Mouse (Mus musculus): Measurements from ENCODE around the gene Nckap5l. TPM values are rescaled to one million over a fixed set of nuclear protein-coding genes. Genes with fewer than 3 reads are reported as not detected.

Nckap5l gene
- total and polyA plus RNA-seq, 3 experiments, result 0.75 to 6.6 (median 0.89) TPM

DNA sequence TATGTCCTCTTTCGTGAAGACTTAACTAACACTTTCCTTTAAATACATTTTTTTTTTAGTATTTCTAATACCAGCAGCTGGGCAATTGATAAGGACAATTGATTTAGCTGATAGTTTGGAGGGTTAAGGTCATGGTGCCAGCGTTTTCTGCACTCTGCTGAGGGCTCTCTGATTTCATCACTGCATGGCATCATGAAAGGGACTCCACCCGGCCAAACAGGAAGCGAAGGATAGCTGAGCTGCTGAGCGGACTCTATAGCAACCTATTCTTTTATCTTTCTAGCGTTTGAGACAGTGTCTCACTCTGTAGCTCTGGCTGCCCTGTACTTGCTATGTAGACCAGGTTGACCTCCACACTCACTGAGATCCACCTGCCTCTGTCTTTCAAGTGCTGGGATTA, 27.2 kb upstream of the Nckap5l start:
- H3K79me2 ChIP-seq (replicated peaks; ENCODE audit: control insufficient read depth, extremely low read depth, insufficient read depth, poor library complexity, severe bottlenecking), result no peaks in the 10 kb centered on the region
- no peak overlapping the region for H3K4me3 ChIP-seq (replicated peaks in 1 of 3; ENCODE audit: low read depth in 2 of 3, low read length in 2 of 3, poor library complexity in 1 of 3)
- in situ Hi-C loops (cut with MboI; ENCODE audit: low pct_ligation_motif_present, low pct_unique_long_range_greater_than_20kb, low sequenced_read_pairs) (no loop called here), dilution Hi-C loops (cut with MboI; ENCODE audit: extremely low pct_ligation_motif_present, extremely low pct_unique_long_range_greater_than_20kb, low sequenced_read_pairs) (no loop called here)
- H3K4me1 ChIP-seq (ENCODE audit: control insufficient read depth in 1 of 2, insufficient read depth in 2 of 2), result no peaks in the 10 kb centered on the region
- H3K4me2 ChIP-seq (ENCODE audit: insufficient read depth, low read depth, poor library complexity, severe bottlenecking), result no peak overlapping the region
- no peak overlapping the region for H3K9ac ChIP-seq (ENCODE audit: insufficient read depth, low read depth)
- H3K27ac ChIP-seq (ENCODE audit: insufficient read depth, low read depth), result no peak overlapping the region
- no peaks in the 10 kb centered on the region for H3K36me3 ChIP-seq (replicated peaks in 1 of 2; ENCODE audit: control insufficient read depth in 1 of 2, insufficient read depth in 1 of 2, low read length in 1 of 2)
- peaks cover 11% of the 10 kb centered on the region for H3K27me3 ChIP-seq (replicated peaks)
- H3K9me3 ChIP-seq (replicated peaks; ENCODE audit: low read length), result peaks cover under 1% of the 10 kb centered on the region
- no peak for DNase-seq (ENCODE audit: extremely low read depth)
- TF ChIP-seq POLR2A (IDR thresholded peaks at IDR 0.05; ENCODE audit: low read depth, low read length) (no peak), IRF4 (IDR thresholded peaks at IDR 0.05; ENCODE audit: low read depth, low read length) (no peak), CHD2 (IDR thresholded peaks at IDR 0.05; ENCODE audit: low read length) (no peak), MXI1 (IDR thresholded peaks at IDR 0.05; ENCODE audit: low read depth, low read length) (no peak), RAD21 (IDR thresholded peaks at IDR 0.05; ENCODE audit: low read depth, low read length) (no peak), JUN (IDR thresholded peaks at IDR 0.05; ENCODE audit: insufficient read depth, low read depth, low read length) (no peak), TBP (conservative IDR thresholded peaks at IDR 0.05; ENCODE audit: low read depth, low read length) (no peak), SIN3A (IDR thresholded peaks at IDR 0.05; ENCODE audit: low read length) (no peak), NELFE (IDR thresholded peaks at IDR 0.05; ENCODE audit: low read depth, low read length) (no peak), POLR2AphosphoS2 (IDR thresholded peaks at IDR 0.05; ENCODE audit: low read depth, low read length) (no peak), KAT2A (IDR thresholded peaks at IDR 0.05; ENCODE audit: insufficient replicate concordance, low read length) (no peak), MAFK (IDR thresholded peaks at IDR 0.05; ENCODE audit: insufficient replicate concordance, low read length) (no peak), BHLHE40 (IDR thresholded peaks at IDR 0.05; ENCODE audit: low read depth, low read length) (no peak), PAX5 (IDR thresholded peaks at IDR 0.05; ENCODE audit: low read length) (no peak), MYC (IDR thresholded peaks at IDR 0.05; ENCODE audit: low read depth, low read length) (no peak), EP300 (IDR thresholded peaks at IDR 0.05; ENCODE audit: low read length) (no peak), USF1 (IDR thresholded peaks at IDR 0.05; ENCODE audit: low read depth, low read length) (no peak), HCFC1 (IDR thresholded peaks at IDR 0.05; ENCODE audit: low read depth, low read length) (no peak), E2F4 (IDR thresholded peaks at IDR 0.05; ENCODE audit: insufficient replicate concordance, low read depth, low read length) (no peak)

DNA sequence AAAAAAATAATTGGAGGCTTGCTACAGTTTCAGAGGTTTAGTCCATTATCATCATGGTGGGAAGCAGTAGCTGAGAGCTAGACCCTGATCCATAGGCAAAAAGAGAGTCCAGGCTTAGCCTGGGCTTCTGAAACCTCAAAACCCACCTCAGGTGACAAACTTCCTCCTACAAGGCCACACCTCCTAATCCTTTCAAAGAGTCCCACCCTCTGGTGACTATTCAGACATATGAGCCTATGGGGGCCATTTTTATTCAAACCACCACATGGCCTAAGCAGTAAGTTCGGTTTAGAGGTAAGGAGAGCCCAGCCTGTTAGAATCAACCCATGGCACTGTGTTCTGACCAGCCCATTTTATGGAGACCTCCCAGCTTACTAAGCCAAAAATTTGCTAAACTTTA, 18.3 kb upstream of the Nckap5l start:
- dilution Hi-C loops (cut with MboI; ENCODE audit: extremely low pct_ligation_motif_present, extremely low pct_unique_long_range_greater_than_20kb, low sequenced_read_pairs) (no loop called here), in situ Hi-C loops (cut with MboI; ENCODE audit: low pct_ligation_motif_present, low pct_unique_long_range_greater_than_20kb, low sequenced_read_pairs) (no loop called here)
- no peak overlapping the region for H3K4me3 ChIP-seq (replicated peaks in 1 of 3; ENCODE audit: low read depth in 2 of 3, low read length in 2 of 3, poor library complexity in 1 of 3)
- no peak overlapping the region for H3K27ac ChIP-seq (ENCODE audit: insufficient read depth, low read depth)
- no peak overlapping the region for H3K4me2 ChIP-seq (ENCODE audit: insufficient read depth, low read depth, poor library complexity, severe bottlenecking)
- no peaks in the 10 kb centered on the region for H3K27me3 ChIP-seq (replicated peaks)
- H3K79me2 ChIP-seq (replicated peaks; ENCODE audit: control insufficient read depth, extremely low read depth, insufficient read depth, poor library complexity, severe bottlenecking), result 0 out of 2 replicates have a peak, but pooled peaks cover 2% of the 10 kb centered on the region
- TF ChIP-seq EP300 (IDR thresholded peaks at IDR 0.05; ENCODE audit: low read length), result no peak
- peak; percentile 32; the same call in 1 of the 2 replicates for TF ChIP-seq MYC (IDR thresholded peaks at IDR 0.05; ENCODE audit: low read depth, low read length)
- no peak overlapping the region for H3K9ac ChIP-seq (ENCODE audit: insufficient read depth, low read depth)
- peak; percentile 64 for DNase-seq (ENCODE audit: extremely low read depth)
- H3K4me1 ChIP-seq (ENCODE audit: control insufficient read depth in 1 of 2, insufficient read depth in 2 of 2), result peaks cover 3 to 27% of the 10 kb centered on the region in 2 experiments; a peak in 3 of 4 replicates
- H3K36me3 ChIP-seq (replicated peaks in 1 of 2; ENCODE audit: control insufficient read depth in 1 of 2, insufficient read depth in 1 of 2, low read length in 1 of 2), result peaks cover 0 to 6% of the 10 kb centered on the region in 2 experiments
- peaks cover 11% of the 10 kb centered on the region for H3K9me3 ChIP-seq (replicated peaks; ENCODE audit: low read length)
